Mouse (Mus musculus): Measurements from ENCODE around the gene Kif18b.

Gene Kif18b

GRCm38 (mm10) chr11:102924557-102925350 is at the start of gene Kif18b:
Gene Kif18b (minus strand): TSS chr11:102925124.
- DNase-seq (ENCODE audit: extremely low spot score, low read depth, low spot score), result peak; percentile 94

GRCm38 (mm10) chr11:102972326-102972725 is 47.4 kb upstream of the Kif18b start:
- no peak for DNase-seq (ENCODE audit: extremely low spot score, low read depth, low spot score)

DNA sequence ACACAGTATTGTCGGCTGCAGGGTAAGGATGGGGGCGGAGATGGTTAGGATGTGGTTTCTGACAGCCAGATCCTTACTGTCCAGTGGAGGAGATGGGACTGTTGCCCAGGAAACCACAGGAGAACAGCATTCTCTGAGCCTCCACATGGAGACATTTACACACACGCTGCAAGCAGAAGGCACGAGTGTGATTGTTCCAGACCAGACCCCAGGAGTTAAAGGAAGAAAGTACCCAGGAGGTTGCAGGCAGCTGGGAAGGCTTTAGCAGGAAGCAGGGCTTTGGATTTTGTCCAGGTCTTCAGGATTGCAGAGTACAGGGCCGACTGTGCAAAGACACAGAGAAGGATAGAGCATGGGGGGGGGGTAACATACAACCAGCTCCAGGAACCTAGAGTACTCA is 46.7 kb upstream of the Kif18b start:
- DNase-seq (ENCODE audit: extremely low spot score, low read depth, low spot score), result no peak

DNA sequence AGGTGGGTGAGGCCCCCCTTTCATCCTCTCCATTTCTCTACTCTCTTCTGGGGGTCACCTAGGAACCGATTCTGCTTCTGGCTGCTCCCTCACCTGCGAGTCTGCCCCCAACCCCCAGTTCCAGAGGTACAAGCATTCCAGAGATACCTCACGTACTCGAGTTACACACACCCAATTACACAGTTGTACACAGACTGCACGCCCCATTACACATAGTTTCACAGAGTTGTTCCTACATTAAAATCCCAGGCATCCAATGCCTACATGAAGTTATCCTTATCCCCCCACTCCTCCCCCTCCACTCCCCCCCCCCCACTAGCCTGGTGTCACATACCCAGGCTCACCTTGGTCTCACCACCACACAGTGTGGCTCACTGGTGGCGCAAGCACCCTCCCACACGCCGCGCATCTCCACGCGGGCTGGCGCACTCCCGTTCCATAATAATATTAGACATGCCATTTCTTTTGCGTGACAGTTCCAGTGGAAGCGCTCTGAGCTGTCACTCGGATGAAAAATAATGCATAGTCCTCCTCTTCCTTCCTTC is 39.7 kb upstream of the Kif18b start:
- DNase-seq (ENCODE audit: extremely low spot score, low read depth, low spot score), result no peak

GRCm38 (mm10) chr11:102963855-102964546 is 39.1 kb upstream of the Kif18b start:
- no peak for DNase-seq (ENCODE audit: extremely low spot score, low read depth, low spot score)

DNA sequence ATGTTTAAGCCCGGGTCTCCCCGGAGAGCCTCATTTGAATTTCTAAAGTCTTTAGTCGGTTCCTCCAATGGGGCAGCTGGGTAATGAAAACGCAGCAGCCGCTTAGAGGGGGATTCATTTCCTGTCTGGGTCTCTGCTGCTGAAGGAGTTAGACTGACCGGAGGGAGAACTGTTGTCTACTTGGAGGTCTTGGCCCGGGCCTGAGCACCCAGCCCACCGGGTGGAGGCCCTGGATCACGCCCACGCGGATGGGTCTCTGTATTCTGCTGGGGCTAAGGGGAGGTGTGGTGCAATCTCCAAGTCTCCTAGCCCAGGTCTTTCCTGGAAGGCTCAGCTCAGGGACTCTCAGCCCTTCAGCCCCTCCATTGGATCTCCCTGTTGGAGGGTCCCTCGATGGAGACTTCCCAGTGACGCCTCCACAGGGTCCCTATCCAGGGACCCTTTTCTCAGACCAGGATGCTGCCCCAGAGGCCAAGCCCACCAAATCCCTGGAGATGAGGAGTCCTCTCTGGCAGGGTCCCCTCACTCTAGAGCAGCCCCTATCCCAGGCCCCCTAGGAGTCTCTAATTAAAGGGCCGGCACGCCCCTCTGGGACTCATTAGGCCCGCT is 38.4 kb upstream of the Kif18b start:
- DNase-seq (ENCODE audit: extremely low spot score, low read depth, low spot score), result no peak

GRCm38 (mm10) chr11:102962861-102963245 is 37.9 kb upstream of the Kif18b start:
- DNase-seq (ENCODE audit: extremely low spot score, low read depth, low spot score), result no peak

GRCm38 (mm10) chr11:102961082-102961481 is 36.2 kb upstream of the Kif18b start:
- no peak for DNase-seq (ENCODE audit: extremely low spot score, low read depth, low spot score)

DNA sequence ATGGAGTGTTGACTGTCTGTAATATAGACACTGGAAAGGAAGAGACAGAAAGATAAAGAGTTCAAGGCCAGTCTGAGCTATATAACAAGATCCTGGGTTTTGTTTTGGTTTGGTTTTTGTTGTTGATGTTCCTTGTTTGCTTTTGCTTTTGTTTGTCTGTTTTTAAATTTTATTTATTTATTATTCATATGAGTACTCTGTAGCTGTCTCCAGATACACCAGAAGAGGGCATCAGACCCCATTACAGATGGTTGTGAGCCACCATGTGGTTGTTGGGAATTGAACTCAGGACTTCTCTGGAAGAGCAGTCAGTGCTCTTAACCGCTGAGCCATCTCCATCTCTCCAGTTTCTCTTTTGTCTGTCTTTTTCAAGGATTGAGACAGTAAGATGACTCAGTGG is 33.9 kb upstream of the Kif18b start:
- no peak for DNase-seq (ENCODE audit: extremely low spot score, low read depth, low spot score)

DNA sequence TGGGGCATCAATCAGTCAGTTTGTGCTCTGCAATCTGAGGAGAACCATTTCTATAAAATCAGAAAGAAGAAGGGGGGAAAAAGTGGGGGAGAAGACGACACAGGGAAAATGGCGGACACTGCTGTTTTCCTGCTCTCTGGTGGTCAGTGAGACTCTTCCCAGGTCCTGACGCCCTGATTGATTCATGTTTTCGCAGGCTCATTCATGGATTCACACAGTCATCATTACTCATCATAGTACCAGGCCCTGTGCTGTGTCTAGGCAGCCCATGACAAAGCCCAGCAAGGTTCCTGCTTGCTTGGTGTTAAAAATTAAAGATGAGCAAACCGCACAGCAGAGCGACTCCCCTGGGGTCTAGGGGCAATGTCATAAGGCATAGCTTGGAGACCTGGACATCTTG is 33.5 kb upstream of the Kif18b start:
- DNase-seq (ENCODE audit: extremely low spot score, low read depth, low spot score), result no peak

DNA sequence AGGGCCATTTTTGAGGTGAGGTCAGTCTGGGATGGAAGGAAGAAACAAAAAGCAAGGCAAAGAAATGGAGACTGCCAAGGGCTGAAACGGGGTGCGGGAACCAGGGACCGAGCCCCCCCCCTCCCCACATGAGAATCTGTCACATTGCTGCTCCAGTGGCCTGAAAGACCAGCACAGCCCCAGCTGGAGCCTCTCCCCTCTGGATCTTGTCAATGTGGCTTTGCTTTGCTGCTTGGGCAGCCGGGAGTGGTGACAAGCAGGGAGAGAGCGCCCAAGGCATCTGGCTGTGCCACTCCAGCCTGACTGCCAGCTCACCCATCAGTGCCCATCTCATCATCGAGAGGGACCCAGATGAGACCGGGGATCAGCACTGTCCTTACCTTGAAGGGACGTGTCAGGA is 32.8 kb upstream of the Kif18b start:
- DNase-seq (ENCODE audit: extremely low spot score, low read depth, low spot score), result no peak

GRCm38 (mm10) chr11:102956962-102957614 is 32.2 kb upstream of the Kif18b start:
- DNase-seq (ENCODE audit: extremely low spot score, low read depth, low spot score), result no peak

DNA sequence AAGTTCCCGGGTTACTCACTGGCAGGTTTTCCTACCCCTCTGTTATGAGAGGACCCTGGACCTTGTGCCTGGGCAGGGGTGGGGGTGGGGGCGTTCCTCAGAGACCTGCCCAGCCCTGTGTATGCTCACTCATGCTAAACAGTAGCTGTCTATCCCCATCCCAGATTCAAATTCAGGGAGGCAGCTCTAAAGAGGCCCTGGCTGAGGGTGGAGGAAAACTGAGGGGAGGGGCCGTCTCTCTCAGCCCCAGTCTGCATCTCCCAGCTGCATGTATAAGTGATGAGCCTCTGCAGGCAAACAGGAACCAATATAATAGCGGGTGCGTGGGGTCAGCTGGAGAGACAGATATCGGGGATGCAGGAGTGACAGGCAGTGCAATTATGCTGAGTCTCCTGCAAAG is 28.0 kb upstream of the Kif18b start:
- no peak for DNase-seq (ENCODE audit: extremely low spot score, low read depth, low spot score)

- DNase-seq (ENCODE audit: extremely low spot score, low read depth, low spot score), result no peak
These were observed 23.4 kb upstream of the Kif18b start for GRCm38 (mm10) chr11:102948043-102948961.

GRCm38 (mm10) chr11:102946992-102947343 is 22.0 kb upstream of the Kif18b start:
- DNase-seq (ENCODE audit: extremely low spot score, low read depth, low spot score), result no peak

GRCm38 (mm10) chr11:102946265-102946991 is 21.5 kb upstream of the Kif18b start, which contains the start of gene C1ql1:
Gene C1ql1 (minus strand): TSS chr11:102946688.
- no peak for DNase-seq (ENCODE audit: extremely low spot score, low read depth, low spot score)

GRCm38 (mm10) chr11:102945306-102946264 is 20.7 kb upstream of the Kif18b start:
- no peak for DNase-seq (ENCODE audit: extremely low spot score, low read depth, low spot score)

DNA sequence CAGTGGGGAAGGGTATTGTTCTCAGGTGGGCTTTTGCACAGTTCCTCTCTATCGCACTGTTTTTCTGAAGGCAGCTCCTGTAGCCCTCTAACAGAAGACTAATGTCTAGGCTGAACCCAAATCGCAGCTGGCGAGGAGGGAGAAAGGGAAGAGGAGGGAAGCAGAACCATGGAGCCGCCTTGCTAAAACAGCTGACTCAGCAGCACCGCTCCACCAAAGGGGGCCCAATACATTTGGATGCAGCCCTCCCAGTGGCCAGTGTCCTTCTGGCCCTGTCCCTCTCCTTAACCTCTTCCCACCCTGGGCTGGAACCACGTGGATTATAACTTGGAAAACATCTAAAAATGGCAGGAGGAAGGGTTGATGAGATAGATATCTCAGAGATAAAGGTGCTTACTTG is 16.3 kb upstream of the Kif18b start:
- DNase-seq (ENCODE audit: extremely low spot score, low read depth, low spot score), result no peak
